Mouse (Mus musculus) liver, embryonic 18 days (tissue): ENCODE data around the gene Zfp507. TPM values are rescaled to one million over a fixed set of nuclear protein-coding genes. Genes with fewer than 3 reads are reported as not detected.

Source experiments
- polyA plus RNA-seq: library from polyadenylated mRNA; depleted of rRNA; stranded (reverse); fragments of >200 nt; gene quantifications from 2 replicates; pipeline ENCODE4 v1.2.3, GENCODE M21; 2012; rRNA removed

Gene Zfp507
- 5.1 and 5.5 TPM in 2 replicates for polyA plus RNA-seq

GRCm38 (mm10) chr7:35802906-35803595 is at the start of gene Zfp507:
Zfp507 (minus strand) TSS chr7:35803003.

GRCm38 (mm10) chr7:35754033-35754885 is 48.5 kb downstream of the Zfp507 start, which contains the start of gene Dpy19l3:
Dpy19l3 (minus strand) TSS chr7:35754454.

Other genes starting within 250 kb of the Zfp507 start
- gene Nudt19, start 246.7 kb downstream of the Zfp507 start, polyA plus RNA-seq, result 32.2 and 35.0 TPM in 2 replicates
- 0.07 and 0.08 TPM in 2 replicates for gene Rgs9bp, start 217.4 kb downstream of the Zfp507 start, polyA plus RNA-seq
- gene Ankrd27, start 216.8 kb downstream of the Zfp507 start, polyA plus RNA-seq, result 18.7 and 19.7 TPM in 2 replicates
- 84.3 and 103 TPM in 2 replicates for gene Pdcd5, start 155.5 kb downstream of the Zfp507 start, polyA plus RNA-seq
- 2.7 and 3.4 TPM in 2 replicates for gene Dpy19l3, start 48.5 kb downstream of the Zfp507 start, polyA plus RNA-seq